In the genomic region with DNA sequence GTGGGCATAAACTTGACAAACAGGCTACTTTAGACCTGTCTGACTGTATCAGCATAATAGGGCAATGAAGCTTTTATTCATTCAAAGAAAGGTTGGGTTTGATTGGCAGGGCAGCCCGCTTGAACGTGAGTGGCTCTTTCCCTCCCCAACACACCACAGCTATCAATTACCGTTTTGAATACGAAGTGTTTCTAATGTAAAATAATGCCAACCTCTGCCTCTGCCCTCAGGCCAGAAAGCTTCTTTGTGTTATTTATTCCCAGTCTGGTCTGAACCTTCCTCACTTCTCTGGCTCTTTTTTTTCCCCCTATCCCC, we compare ENCODE assay signal across 13 mouse cellular contexts.
DNase-seq lines count a peak whose midpoint lies in the region; ATAC-seq and TF ChIP-seq lines count a peak whose summit lies in the region.
"Had no signal": no experiment of that assay in that cellular context is flagged by ENCODE, and none has a peak within 500 bp of the region (broad histone marks: within the 10 kb centered on the region; RNA-seq: fewer than 3 reads in every experiment).

No protein-coding gene starts in this region.

- intact Hi-C loops in left cerebral cortex, postnatal 14 days (cut with DNase I) = no loop called here

- ATAC-seq in megakaryocyte, adult 5-6 weeks (ENCODE audit: poor library complexity, severe bottlenecking) = no peak
- ATAC-seq in forebrain, postnatal 0 days = peak; percentile 8; the same call in 1 of the 2 replicates
- peak; percentile 15; the same call in 1 of the 2 replicates for ATAC-seq in midbrain, embryonic 11.5 days (ENCODE audit: low FRiP score)
- ATAC-seq: activated CD4-positive, CD25-positive, alpha-beta regulatory T cell, adult 4 months had no signal

- H3K36me3 ChIP-seq in megakaryocyte, embryonic 14.5 days (replicated peaks; ENCODE audit: low read length) = no peaks in the 10 kb centered on the region
- H3K36me3 ChIP-seq in forebrain, postnatal 0 days (ENCODE audit: insufficient read depth) = no peaks in the 10 kb centered on the region
- H3K36me3 ChIP-seq in midbrain, embryonic 11.5 days (ENCODE audit: control insufficient read depth, insufficient read depth, low read length) = no peaks in the 10 kb centered on the region
- H3K36me3 ChIP-seq: heart, embryonic 15.5 days; limb, embryonic 15.5 days had no signal

- peak; percentile 26 for DNase-seq in forebrain, postnatal 0 days
- DNase-seq in midbrain, embryonic 11.5 days (ENCODE audit: low spot score, missing footprints) = peak; percentile 90
- no peak for DNase-seq in spleen, postnatal 4 days (ENCODE audit: low spot score in 2 of 2)
- DNase-seq in right cerebral cortex, adult 18-20 months = no peak
- DNase-seq in left cerebral cortex, postnatal 14 days (ENCODE audit: low spot score in 2 of 2) = no peak
- no peak for DNase-seq in kidney, adult 11 months
- DNase-seq: kidney, postnatal 14 days; thymus, adult 18-20 months had no signal

- no peak for TF ChIP-seq CTCF in forebrain, postnatal 0 days (IDR thresholded peaks at IDR 0.05; ENCODE audit: low read depth)

- H3K27ac ChIP-seq in forebrain, postnatal 0 days (ENCODE audit: low read depth, low read length) = no peak overlapping the region
- H3K27ac ChIP-seq in midbrain, embryonic 11.5 days (ENCODE audit: low read depth, low read length) = peak overlapping the region; percentile 71
- H3K27ac ChIP-seq: heart, embryonic 15.5 days; limb, embryonic 15.5 days had no signal

- H3K9me3 ChIP-seq in megakaryocyte, embryonic 14.5 days = peaks cover 5% of the 10 kb centered on the region; the same call in 1 of the 2 replicates
- no peaks in the 10 kb centered on the region for H3K9me3 ChIP-seq in forebrain, postnatal 0 days (ENCODE audit: low read length)
- H3K9me3 ChIP-seq in midbrain, embryonic 11.5 days (ENCODE audit: control insufficient read depth, low read length) = no peaks in the 10 kb centered on the region
- H3K9me3 ChIP-seq: heart, embryonic 15.5 days; limb, embryonic 15.5 days had no signal

- H3K4me2 ChIP-seq in forebrain, postnatal 0 days (ENCODE audit: low read depth) = peak overlapping the region; percentile 34
- H3K4me2 ChIP-seq in midbrain, embryonic 11.5 days = peak overlapping the region; percentile 41
- H3K4me2 ChIP-seq: heart, embryonic 15.5 days; limb, embryonic 15.5 days had no signal

- no peaks in the 10 kb centered on the region for H3K4me1 ChIP-seq in megakaryocyte, embryonic 14.5 days
- H3K4me1 ChIP-seq in forebrain, postnatal 0 days (ENCODE audit: insufficient read depth) = peaks cover 13% of the 10 kb centered on the region; the same call in 1 of the 2 replicates
- H3K4me1 ChIP-seq in midbrain, embryonic 11.5 days (ENCODE audit: control insufficient read depth, insufficient read depth, low read length) = peaks cover 20% of the 10 kb centered on the region
- H3K4me1 ChIP-seq: heart, embryonic 15.5 days had no signal

- H3K27me3 ChIP-seq in megakaryocyte, embryonic 14.5 days (replicated peaks) = peaks cover 42% of the 10 kb centered on the region
- peaks cover 34% of the 10 kb centered on the region for H3K27me3 ChIP-seq in forebrain, postnatal 0 days (ENCODE audit: insufficient read depth, low read length)
- H3K27me3 ChIP-seq in midbrain, embryonic 11.5 days (ENCODE audit: control insufficient read depth, insufficient read depth, low read length) = no peaks in the 10 kb centered on the region

- H3K4me3 ChIP-seq in megakaryocyte, embryonic 14.5 days (replicated peaks) = peak overlapping the region; percentile 18
- H3K4me3 ChIP-seq in forebrain, postnatal 0 days (ENCODE audit: low read depth, low read length) = no peak overlapping the region
- no peak overlapping the region for H3K4me3 ChIP-seq in midbrain, embryonic 11.5 days (ENCODE audit: low read depth, low read length)
- H3K4me3 ChIP-seq: heart, embryonic 15.5 days; limb, embryonic 15.5 days had no signal

- 7% methylated on average over 4 of the region's 4 CpGs for WGBS in forebrain, postnatal 0 days
- 5% methylated on average over 4 of the region's 4 CpGs for WGBS in midbrain, embryonic 11.5 days

- no peak overlapping the region for H3K9ac ChIP-seq in forebrain, postnatal 0 days
- peak overlapping the region; percentile 53 for H3K9ac ChIP-seq in midbrain, embryonic 11.5 days (ENCODE audit: low read length)
- H3K9ac ChIP-seq: heart, embryonic 15.5 days; limb, embryonic 15.5 days had no signal

Comparison
In these comparisons a context has a peak if more than half of its experiments do, and no peak if none do; other contexts are left out.
1. DNase-seq: peak in forebrain, postnatal 0 days (single experiment) and midbrain, embryonic 11.5 days (single experiment); none in spleen, postnatal 4 days (0 of 2), right cerebral cortex, adult 18-20 months (single experiment), left cerebral cortex, postnatal 14 days (0 of 2) and kidney, adult 11 months (single experiment).